Comparison of ENCODE assay signal across 16 mouse cellular contexts in genomic region chr13:60080113-60080512, GRCm38 (mm10).
"Had no signal": no experiment of that assay in that cellular context is flagged by ENCODE, and none has a peak within 500 bp of the region (broad histone marks: within the 10 kb centered on the region; RNA-seq: fewer than 3 reads in every experiment).

No protein-coding gene starts in this region.

- ATAC-seq: midbrain, embryonic 13.5 days; midbrain, embryonic 16.5 days had no signal

- H3K27ac ChIP-seq: layer of hippocampus, adult 2 months; limb, embryonic 13.5 days; liver, embryonic 14.5 days; lung, embryonic 15.5 days; midbrain, embryonic 10.5 days; midbrain, embryonic 13.5 days had no signal

- H3K27me3 ChIP-seq: limb, embryonic 13.5 days; lung, embryonic 15.5 days; megakaryocyte, embryonic 14.5 days had no signal

- H3K9ac ChIP-seq: limb, embryonic 13.5 days; liver, embryonic 14.5 days; lung, embryonic 15.5 days; midbrain, embryonic 13.5 days had no signal

- H3K9me3 ChIP-seq: limb, embryonic 13.5 days; lung, embryonic 15.5 days; midbrain, embryonic 10.5 days; midbrain, embryonic 13.5 days had no signal

- DNase-seq: kidney, postnatal 25 days; left cerebral cortex, postnatal 4 days; lung, adult 18-20 months; lung, postnatal 10 days; thymus, adult 2 months; thymus, postnatal 14 days; thymus, postnatal 4 days had no signal

- H3K4me3 ChIP-seq: layer of hippocampus, adult 2 months; limb, embryonic 13.5 days; lung, embryonic 15.5 days; megakaryocyte, embryonic 14.5 days; midbrain, embryonic 10.5 days; midbrain, embryonic 13.5 days had no signal

- H3K4me2 ChIP-seq: limb, embryonic 13.5 days; liver, embryonic 11.5 days; lung, embryonic 15.5 days; midbrain, embryonic 13.5 days had no signal

- H3K36me3 ChIP-seq: limb, embryonic 13.5 days; lung, embryonic 15.5 days; midbrain, embryonic 10.5 days; midbrain, embryonic 13.5 days had no signal

- H3K4me1 ChIP-seq: megakaryocyte, embryonic 14.5 days had no signal
